ENCODE assay signal across 8 mouse cellular contexts in the genomic region with DNA sequence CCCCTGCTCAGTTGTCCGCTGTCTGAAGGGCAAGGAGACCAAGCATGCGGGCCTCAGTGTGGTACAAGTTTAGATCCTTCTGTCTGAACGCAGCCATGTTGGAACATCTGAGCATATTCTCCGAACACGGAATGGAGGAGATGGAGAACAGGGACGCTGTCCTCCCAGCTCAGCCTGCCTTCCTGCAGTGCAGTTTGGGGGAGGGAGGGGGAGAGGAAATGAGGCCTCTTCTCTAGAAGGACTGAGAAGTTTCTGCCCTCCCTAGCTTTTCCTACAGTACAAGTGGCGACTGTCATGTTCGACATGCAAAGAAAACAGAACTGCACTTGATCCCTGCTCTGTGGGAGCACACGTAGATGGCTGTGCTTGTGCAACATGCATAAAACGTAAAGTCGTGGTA.
A peak's percentile ranks its signal among the peaks of the same experiment; 100 is the strongest.
DNase-seq lines count a peak whose midpoint lies in the region; ATAC-seq and TF ChIP-seq lines count a peak whose summit lies in the region.
"Had no signal": no experiment of that assay in that cellular context is flagged by ENCODE, and none has a peak within 500 bp of the region (broad histone marks: within the 10 kb centered on the region; RNA-seq: fewer than 3 reads in every experiment).

No protein-coding gene starts in this region.

- no peak overlapping the region for H3K27ac ChIP-seq in lung, postnatal 0 days (ENCODE audit: low read length)
- H3K27ac ChIP-seq in forebrain, embryonic 13.5 days, result no peak overlapping the region
- H3K27ac ChIP-seq in intestine, embryonic 15.5 days, result no peak overlapping the region

- no peak for TF ChIP-seq EP300 in lung, postnatal 0 days (IDR thresholded peaks at IDR 0.05)

- ATAC-seq in lung, postnatal 0 days, result peak; percentile 19; the same call in 1 of the 2 replicates
- peak; percentile 10; the same call in 1 of the 2 replicates for ATAC-seq in forebrain, embryonic 13.5 days
- no peak for ATAC-seq in intestine, embryonic 15.5 days
- 0 out of 2 replicates have a peak, but pooled peaks have one; percentile 28 for ATAC-seq in megakaryocyte-erythroid progenitor cell, adult 5-6 weeks (replicated peaks; ENCODE audit: low FRiP score, low TSS enrichment, poor library complexity, severe bottlenecking)

- no peaks in the 10 kb centered on the region for H3K36me3 ChIP-seq in lung, postnatal 0 days (ENCODE audit: insufficient read depth, low read length)
- H3K36me3 ChIP-seq in forebrain, embryonic 13.5 days (ENCODE audit: poor library complexity, severe bottlenecking), result no peaks in the 10 kb centered on the region
- H3K36me3 ChIP-seq in intestine, embryonic 15.5 days, result no peaks in the 10 kb centered on the region

- H3K4me3 ChIP-seq in lung, postnatal 0 days (ENCODE audit: low read depth, low read length), result no peak overlapping the region
- no peak overlapping the region for H3K4me3 ChIP-seq in forebrain, embryonic 13.5 days
- H3K4me3 ChIP-seq in intestine, embryonic 15.5 days (replicated peaks), result no peak overlapping the region

- no peak overlapping the region for H3K9ac ChIP-seq in lung, postnatal 0 days (replicated peaks; ENCODE audit: low read depth)
- 0 out of 2 replicates have a peak overlapping the region, but pooled peaks have one; percentile 10 for H3K9ac ChIP-seq in forebrain, embryonic 13.5 days
- no peak overlapping the region for H3K9ac ChIP-seq in intestine, embryonic 15.5 days

- DNase-seq in lung, postnatal 0 days (ENCODE audit: low spot score), result no peak
- no peak for DNase-seq in lung, postnatal 4 days
- DNase-seq in urinary bladder, postnatal 14 days (ENCODE audit: low spot score), result no peak
- no peak for DNase-seq in right cerebral cortex, adult 2 months (ENCODE audit: low spot score in 2 of 2)
- DNase-seq: kidney, postnatal 25 days had no signal

- no peak for TF ChIP-seq CTCF in lung, postnatal 0 days (IDR thresholded peaks at IDR 0.05)

- peak overlapping the region; percentile 25; the same call in 1 of the 2 replicates for H3K4me2 ChIP-seq in lung, postnatal 0 days (replicated peaks; ENCODE audit: low read depth, low read length)
- H3K4me2 ChIP-seq in forebrain, embryonic 13.5 days, result peak overlapping the region; percentile 12; the same call in 1 of the 2 replicates
- H3K4me2 ChIP-seq in intestine, embryonic 15.5 days (replicated peaks), result peak overlapping the region; percentile 25

- no peaks in the 10 kb centered on the region for H3K4me1 ChIP-seq in lung, postnatal 0 days (ENCODE audit: insufficient read depth, low read depth, low read length)
- H3K4me1 ChIP-seq in forebrain, embryonic 13.5 days, result peaks cover 27% of the 10 kb centered on the region
- 0 out of 2 replicates have a peak, but pooled peaks cover 4% of the 10 kb centered on the region for H3K4me1 ChIP-seq in intestine, embryonic 15.5 days (replicated peaks)

- 30% methylated on average over 11 of the region's 11 CpGs for WGBS in lung, postnatal 0 days
- WGBS in forebrain, embryonic 13.5 days, result 54% methylated on average over 11 of the region's 11 CpGs
- 39% methylated on average over 11 of the region's 11 CpGs for WGBS in intestine, embryonic 15.5 days

- no peaks in the 10 kb centered on the region for H3K9me3 ChIP-seq in lung, postnatal 0 days (ENCODE audit: low read length)
- H3K9me3 ChIP-seq in forebrain, embryonic 13.5 days (replicated peaks), result no peaks in the 10 kb centered on the region
- H3K9me3 ChIP-seq in intestine, embryonic 15.5 days, result no peaks in the 10 kb centered on the region

- H3K27me3 ChIP-seq in lung, postnatal 0 days (replicated peaks; ENCODE audit: insufficient read depth, low read length), result no peaks in the 10 kb centered on the region
- no peaks in the 10 kb centered on the region for H3K27me3 ChIP-seq in forebrain, embryonic 13.5 days
- no peaks in the 10 kb centered on the region for H3K27me3 ChIP-seq in intestine, embryonic 15.5 days (replicated peaks)
